Mouse (Mus musculus) liver, embryonic 16.5 days (tissue): ENCODE data around the gene Psrc1. TPM values are rescaled to one million over a fixed set of nuclear protein-coding genes. Genes with fewer than 3 reads are reported as not detected.
A peak's percentile ranks its signal among the peaks of the same experiment; 100 is the strongest.

Experiments used
- ATAC-seq: fragments of 200-750 bp; cut with Nextera tagmentation; 2 replicates; pipeline ENCODE4 v1.8.0; 2017; ENCODE audit warnings: low read depth, mild to moderate bottlenecking, moderate number of reproducible peaks, moderate library complexity
- H3K27ac ChIP-seq: fragments of 300-500 bp; sonication (generic); 2 replicates; pipeline ENCODE4 v1.5.1; 2014; ENCODE audit warnings: mild to moderate bottlenecking, low read length
- H3K27me3 ChIP-seq: fragments of 300-500 bp; sonication (generic); 2 replicates; pipeline ENCODE4 v1.6.1; 2014; ENCODE audit warnings: low read depth, low read length, mixed read lengths; ENCODE audit not compliant: control insufficient read depth, insufficient read depth
- H3K36me3 ChIP-seq: fragments of 300-500 bp; sonication (generic); 2 replicates; pipeline ENCODE4 v1.6.1; 2014; ENCODE audit warnings: mild to moderate bottlenecking; ENCODE audit not compliant: control insufficient read depth, insufficient read depth
- H3K4me1 ChIP-seq: fragments of 300-500 bp; sonication (generic); 2 replicates; pipeline ENCODE4 v1.6.1; 2014; ENCODE audit warnings: low read depth, low read length, mixed read lengths; ENCODE audit not compliant: control insufficient read depth
- H3K4me2 ChIP-seq: fragments of 300-500 bp; sonication (generic); 2 replicates; pipeline ENCODE4 v1.6.1; 2014; ENCODE audit warnings: low read depth, low read length, mixed read lengths
- H3K4me3 ChIP-seq: fragments of 300-500 bp; sonication (generic); 2 replicates; pipeline ENCODE4 v1.5.1; 2014; ENCODE audit warnings: low read depth, mild to moderate bottlenecking, low read length
- H3K9ac ChIP-seq: fragments of 300-500 bp; sonication (generic); 2 replicates; pipeline ENCODE4 v1.6.1; 2014; ENCODE audit warnings: low read depth, low read length
- H3K9me3 ChIP-seq: fragments of 300-500 bp; sonication (generic); replicated peaks from 2 replicates; pipeline ENCODE4 v1.6.1; 2016; ENCODE audit warnings: low read length; ENCODE audit not compliant: control insufficient read depth
- WGBS: fragments of 180-500 bp; shearing (Covaris S2); extraction: QIAGEN DNeasy Blood & Tissue Kit; methylation state at CpG from one replicate; pipeline ENCODE4 v1.1.7; 2014; ENCODE audit not compliant: insufficient replicate concordance; 5-methylcytosine and 5-hydroxymethylcytosine counted together
- polyA plus RNA-seq: library from polyadenylated mRNA; unstranded; fragments of >200 nt; fragmentation: Nextera tagmentation; extraction: Ambion mirVana; gene quantifications from 2 replicates; pipeline ENCODE4 v1.2.1, GENCODE M21; 2015

The Psrc1 gene
- polyA plus RNA-seq, 1 experiment from 2014 or later: 12.0 TPM

DNA sequence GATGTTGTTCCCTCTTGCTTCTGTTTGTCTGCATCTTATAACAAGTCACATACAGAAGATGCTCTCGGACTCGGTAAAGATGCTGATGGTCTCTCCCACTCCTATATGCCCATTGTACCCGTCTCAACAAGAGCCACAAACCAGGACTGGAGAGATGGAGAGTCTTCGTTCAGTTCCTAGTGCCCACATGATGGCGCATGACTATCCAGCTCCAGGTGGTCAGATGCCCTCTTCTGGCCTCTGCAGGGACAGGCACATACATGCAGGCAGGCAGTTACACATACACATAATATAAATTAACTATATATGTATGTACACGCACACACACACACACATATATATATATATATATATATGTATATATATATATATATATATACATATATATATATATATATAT is 2.9 kb upstream of the Psrc1 start:
- H3K27ac ChIP-seq: no peak overlapping the region
- WGBS: 69% methylated on average over 6 of the region's 6 CpGs
- H3K4me2 ChIP-seq: no peak overlapping the region
- no peak overlapping the region for H3K9ac ChIP-seq
- H3K4me3 ChIP-seq: no peak overlapping the region
- ATAC-seq: no peak
- no peaks in the 10 kb centered on the region for H3K9me3 ChIP-seq
- no peaks in the 10 kb centered on the region for H3K36me3 ChIP-seq
- H3K4me1 ChIP-seq: peaks cover 25% of the 10 kb centered on the region
- no peaks in the 10 kb centered on the region for H3K27me3 ChIP-seq

DNA sequence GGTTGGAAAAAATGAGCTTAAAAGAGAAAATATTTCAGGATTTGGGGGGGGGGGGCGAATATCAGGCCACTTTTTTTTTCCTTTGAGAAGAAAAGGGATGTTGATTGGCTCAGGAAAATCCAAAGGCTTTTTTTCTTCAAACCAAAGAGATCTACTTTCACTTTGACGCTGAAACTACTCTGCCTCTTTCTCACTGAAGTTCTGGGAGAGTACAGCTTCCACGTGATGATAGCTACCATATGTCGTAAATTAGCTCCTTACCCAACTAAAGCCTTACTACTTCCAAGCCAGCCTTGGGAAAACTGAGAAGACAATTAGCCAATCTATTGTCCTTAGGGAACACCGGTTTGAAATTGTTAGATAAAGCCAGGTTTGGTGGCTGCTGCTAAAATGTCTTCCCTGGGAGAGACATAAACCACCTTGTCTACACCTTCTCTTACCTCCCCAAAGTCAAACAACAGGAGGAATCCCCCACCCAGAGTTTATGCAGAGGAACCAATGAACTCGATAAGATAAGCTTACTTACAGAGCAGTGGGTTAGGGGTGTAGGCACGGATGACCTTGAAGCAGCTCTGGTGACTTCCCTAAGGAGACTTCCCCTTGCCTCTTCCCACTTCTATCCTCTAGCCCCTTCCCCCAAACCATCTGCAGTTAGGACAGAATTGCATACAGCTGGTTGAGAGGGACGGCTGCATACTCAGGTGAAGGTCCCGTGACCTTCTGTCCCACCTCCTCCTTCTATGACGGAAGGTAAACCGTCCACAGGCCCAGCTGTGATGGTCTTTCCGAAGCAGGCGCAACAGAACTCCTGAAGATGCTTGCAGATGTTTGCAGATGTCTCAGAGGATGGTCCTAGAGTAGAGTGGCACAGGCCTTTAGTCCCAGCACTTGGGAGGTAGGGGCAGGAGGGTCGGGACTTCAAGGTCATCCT is 1.4 kb upstream of the Psrc1 start:
- peak overlapping the region; percentile 13 for H3K4me3 ChIP-seq
- H3K9ac ChIP-seq: no peak overlapping the region; the same call in 1 of the 2 replicates
- H3K4me1 ChIP-seq: peaks cover 25% of the 10 kb centered on the region
- no peak for ATAC-seq
- no peaks in the 10 kb centered on the region for H3K9me3 ChIP-seq
- peak overlapping the region; percentile 51 for H3K4me2 ChIP-seq
- no peak overlapping the region for H3K27ac ChIP-seq
- WGBS: 47% methylated on average over 14 of the region's 14 CpGs
- H3K36me3 ChIP-seq: peaks cover 6% of the 10 kb centered on the region
- H3K27me3 ChIP-seq: no peaks in the 10 kb centered on the region

DNA sequence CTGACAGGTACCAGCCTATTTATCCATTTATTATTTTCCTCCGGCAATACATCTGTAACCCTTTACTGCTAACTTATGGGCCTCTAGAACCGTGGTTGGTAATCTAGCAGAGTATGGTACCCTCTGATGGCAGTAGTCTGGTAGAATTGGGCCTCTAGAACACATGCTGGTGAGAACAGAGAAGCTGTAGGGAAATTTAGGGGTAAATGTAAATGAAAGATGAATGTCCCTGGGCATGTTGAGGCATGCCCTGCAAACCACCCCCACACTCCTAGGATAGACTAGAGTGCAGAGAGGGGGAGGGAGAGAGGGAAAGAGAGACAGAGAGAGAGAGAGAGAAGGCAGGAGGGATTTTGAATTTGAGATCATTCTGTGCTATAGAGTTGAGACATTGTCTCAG is 786 bp downstream of the Psrc1 start:
- Histone ChIP-seq H3K36me3 (peaks cover 6% of the 10 kb centered on the region), H3K4me2 (peak overlapping the region; percentile 68), H3K27me3 (no peaks in the 10 kb centered on the region), H3K9me3 (no peaks in the 10 kb centered on the region), H3K4me3 (peak overlapping the region; percentile 64), H3K27ac (no peak overlapping the region), H3K4me1 (peaks cover 24% of the 10 kb centered on the region), H3K9ac (peak overlapping the region; percentile 49)
- ATAC-seq: no peak
- 49% methylated on average over 2 of the region's 2 CpGs for WGBS

DNA sequence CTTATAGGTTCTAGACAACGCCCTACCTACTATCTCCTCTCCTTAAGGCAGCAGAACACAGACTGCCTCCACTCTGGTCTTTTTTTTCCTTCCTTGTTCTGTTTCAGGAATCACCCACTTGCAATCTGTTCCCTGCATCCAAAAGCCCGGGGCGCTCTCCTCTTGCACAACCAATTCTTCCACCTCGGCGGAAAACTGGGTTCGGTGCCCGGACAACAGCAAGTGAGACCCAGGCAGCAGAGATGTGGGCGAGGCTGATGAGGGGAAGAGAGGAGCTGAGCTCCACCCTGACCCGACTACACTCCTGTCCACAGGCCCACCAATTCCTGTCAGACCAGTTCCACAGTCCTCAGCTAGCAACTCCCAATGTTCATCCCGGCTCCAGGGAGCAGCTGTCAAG is 2.5 kb downstream of the Psrc1 start:
- peaks cover 6% of the 10 kb centered on the region for H3K36me3 ChIP-seq
- no peak for ATAC-seq
- WGBS: 82% methylated on average over 10 of the region's 10 CpGs
- no peak overlapping the region for H3K4me2 ChIP-seq
- no peak overlapping the region for H3K9ac ChIP-seq
- H3K27me3 ChIP-seq: no peaks in the 10 kb centered on the region
- peaks cover 24% of the 10 kb centered on the region for H3K4me1 ChIP-seq
- no peak overlapping the region for H3K27ac ChIP-seq
- no peak overlapping the region for H3K4me3 ChIP-seq
- no peaks in the 10 kb centered on the region for H3K9me3 ChIP-seq

DNA sequence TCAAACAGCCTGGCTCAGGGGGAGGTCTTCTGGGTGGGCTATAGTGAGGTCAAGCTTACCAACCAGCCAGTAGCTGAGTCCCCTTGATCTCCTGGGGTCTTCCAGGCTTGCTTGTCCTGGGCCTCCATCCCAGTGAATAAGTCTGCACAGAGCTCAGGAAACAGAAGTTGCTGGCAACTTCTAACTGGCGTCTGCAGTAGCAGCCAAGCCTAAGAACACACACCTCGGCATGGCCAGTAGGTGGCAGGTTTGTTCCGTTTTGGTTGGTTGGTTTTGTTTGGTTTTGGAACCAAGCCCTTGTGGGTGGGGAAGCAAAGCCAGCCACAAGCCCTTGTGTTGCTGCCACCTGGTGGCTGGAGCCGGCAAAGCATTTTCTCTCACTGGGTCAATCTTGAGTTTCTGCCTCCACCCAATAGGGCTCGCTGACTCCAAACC is 5.5 kb downstream of the Psrc1 start:
- Histone ChIP-seq H3K36me3 (peaks cover 6% of the 10 kb centered on the region), H3K4me3 (no peak overlapping the region), H3K27ac (no peak overlapping the region), H3K4me2 (peak overlapping the region; percentile 26; the same call in 1 of the 2 replicates), H3K9me3 (no peaks in the 10 kb centered on the region), H3K9ac (no peak overlapping the region), H3K27me3 (no peaks in the 10 kb centered on the region), H3K4me1 (peaks cover 10% of the 10 kb centered on the region)
- 0% methylated on average over 5 of the region's 5 CpGs for WGBS
- ATAC-seq: peak; percentile 74

DNA sequence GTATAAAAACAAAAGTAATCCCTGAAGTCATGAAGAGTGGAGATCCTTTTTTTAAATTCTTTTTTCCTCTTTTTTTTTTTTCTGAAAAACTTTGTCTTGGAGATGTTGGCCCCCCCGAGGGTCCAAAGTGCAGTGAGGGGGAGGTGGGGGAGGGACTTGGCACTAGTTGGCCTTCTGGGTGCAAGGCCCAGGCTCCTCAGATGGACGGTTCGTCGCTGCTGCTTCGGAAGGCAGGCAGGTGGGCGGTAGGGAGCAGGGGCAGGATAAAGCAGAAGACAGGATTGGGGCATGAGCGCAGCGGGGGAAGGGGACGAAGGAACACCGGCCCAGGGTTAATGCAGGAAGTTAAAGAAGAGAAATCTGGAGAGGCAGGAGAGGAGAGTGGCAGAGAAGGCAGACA is 8.7 kb downstream of the Psrc1 start:
- Histone ChIP-seq H3K4me1 (peaks cover 5% of the 10 kb centered on the region), H3K9me3 (no peaks in the 10 kb centered on the region), H3K4me2 (no peak overlapping the region), H3K4me3 (no peak overlapping the region), H3K36me3 (no peaks in the 10 kb centered on the region), H3K27ac (no peak overlapping the region), H3K9ac (no peak overlapping the region), H3K27me3 (no peaks in the 10 kb centered on the region)
- 28% methylated on average over 10 of the region's 10 CpGs for WGBS
- ATAC-seq: no peak

DNA sequence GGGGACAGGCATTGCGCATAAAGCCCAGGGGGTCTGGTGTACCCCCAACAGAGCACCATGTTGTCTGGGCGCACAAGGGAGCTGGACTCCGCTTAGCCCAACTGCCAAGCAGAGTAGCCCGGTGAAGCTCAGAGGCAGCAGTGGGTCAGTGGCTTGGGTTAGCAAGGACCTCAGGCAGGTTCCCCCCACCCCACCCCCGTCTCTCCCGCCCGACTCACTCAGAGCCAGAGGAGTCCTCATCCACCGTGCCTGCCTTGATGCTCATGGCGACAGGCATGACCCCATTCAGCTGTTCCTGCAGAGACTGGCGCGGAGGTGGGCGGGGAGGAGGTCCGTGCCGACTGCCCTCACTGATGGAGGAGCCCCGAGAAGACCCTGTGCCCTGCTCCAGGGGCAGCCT is 9.2 kb downstream of the Psrc1 start:
- H3K4me2 ChIP-seq: no peak overlapping the region
- 60% methylated on average over 15 of the region's 15 CpGs for WGBS

DNA sequence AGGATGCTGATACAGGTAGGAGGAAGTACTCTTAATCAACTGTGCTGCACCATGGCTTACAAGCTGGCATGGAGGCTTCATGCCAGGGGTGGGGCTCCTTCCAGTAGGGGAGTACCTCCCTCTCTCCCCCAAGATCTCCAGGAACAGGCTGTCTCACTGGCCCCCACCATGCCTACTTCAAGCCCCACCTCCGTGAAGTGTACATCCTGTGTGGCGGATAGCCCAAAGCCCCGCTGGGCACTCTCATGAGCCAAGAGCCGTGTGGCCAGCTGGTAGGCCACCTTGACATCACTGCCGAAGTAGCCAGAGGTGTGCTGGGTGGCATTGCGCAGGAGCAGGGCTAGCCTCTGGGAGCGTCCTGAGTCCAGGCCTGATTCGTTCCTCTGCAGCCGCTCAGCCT is 14.6 kb downstream of the Psrc1 start:
- Histone ChIP-seq H3K4me1 (peaks cover 2% of the 10 kb centered on the region; the same call in 1 of the 2 replicates), H3K27ac (no peak overlapping the region), H3K9ac (no peak overlapping the region), H3K27me3 (no peaks in the 10 kb centered on the region), H3K4me2 (no peak overlapping the region), H3K9me3 (no peaks in the 10 kb centered on the region), H3K36me3 (no peaks in the 10 kb centered on the region), H3K4me3 (no peak overlapping the region)
- no peak for ATAC-seq
- WGBS: 82% methylated on average over 9 of the region's 9 CpGs

More for the DNA sequence above, 9.2 kb downstream of the Psrc1 start:
- no peaks in the 10 kb centered on the region for H3K27me3 ChIP-seq
- no peaks in the 10 kb centered on the region for H3K36me3 ChIP-seq
- H3K9me3 ChIP-seq: no peaks in the 10 kb centered on the region
- no peak overlapping the region for H3K4me3 ChIP-seq
- ATAC-seq: no peak
- H3K9ac ChIP-seq: no peak overlapping the region
- peaks cover 5% of the 10 kb centered on the region for H3K4me1 ChIP-seq
- H3K27ac ChIP-seq: no peak overlapping the region

DNA sequence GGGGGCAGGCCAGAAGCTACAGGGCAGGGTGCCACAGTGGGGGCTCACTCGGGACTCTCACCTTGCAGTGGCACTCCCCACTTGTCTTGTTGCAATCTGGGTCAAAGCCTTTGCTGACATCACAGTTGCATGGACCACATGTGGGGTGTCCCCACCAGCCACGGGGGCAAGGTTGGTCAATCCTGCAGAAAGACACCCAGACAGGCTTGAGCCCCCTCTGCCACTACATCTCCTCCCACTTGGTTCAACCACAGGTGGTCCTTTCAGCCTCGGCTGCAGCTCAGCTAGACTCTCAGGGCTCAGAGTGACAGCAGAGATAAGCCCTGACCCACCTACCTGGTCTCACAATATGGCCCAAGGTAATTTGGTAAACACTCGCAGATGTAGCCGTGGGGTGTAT is 16.8 kb downstream of the Psrc1 start:
- H3K27me3 ChIP-seq: no peaks in the 10 kb centered on the region
- 63% methylated on average over 5 of the region's 5 CpGs for WGBS
- no peak overlapping the region for H3K4me3 ChIP-seq
- no peaks in the 10 kb centered on the region for H3K9me3 ChIP-seq
- ATAC-seq: no peak
- H3K27ac ChIP-seq: no peak overlapping the region
- peaks cover 2% of the 10 kb centered on the region; the same call in 1 of the 2 replicates for H3K4me1 ChIP-seq
- no peak overlapping the region for H3K4me2 ChIP-seq
- no peak overlapping the region for H3K9ac ChIP-seq
- H3K36me3 ChIP-seq: no peaks in the 10 kb centered on the region
